In the genomic region with DNA sequence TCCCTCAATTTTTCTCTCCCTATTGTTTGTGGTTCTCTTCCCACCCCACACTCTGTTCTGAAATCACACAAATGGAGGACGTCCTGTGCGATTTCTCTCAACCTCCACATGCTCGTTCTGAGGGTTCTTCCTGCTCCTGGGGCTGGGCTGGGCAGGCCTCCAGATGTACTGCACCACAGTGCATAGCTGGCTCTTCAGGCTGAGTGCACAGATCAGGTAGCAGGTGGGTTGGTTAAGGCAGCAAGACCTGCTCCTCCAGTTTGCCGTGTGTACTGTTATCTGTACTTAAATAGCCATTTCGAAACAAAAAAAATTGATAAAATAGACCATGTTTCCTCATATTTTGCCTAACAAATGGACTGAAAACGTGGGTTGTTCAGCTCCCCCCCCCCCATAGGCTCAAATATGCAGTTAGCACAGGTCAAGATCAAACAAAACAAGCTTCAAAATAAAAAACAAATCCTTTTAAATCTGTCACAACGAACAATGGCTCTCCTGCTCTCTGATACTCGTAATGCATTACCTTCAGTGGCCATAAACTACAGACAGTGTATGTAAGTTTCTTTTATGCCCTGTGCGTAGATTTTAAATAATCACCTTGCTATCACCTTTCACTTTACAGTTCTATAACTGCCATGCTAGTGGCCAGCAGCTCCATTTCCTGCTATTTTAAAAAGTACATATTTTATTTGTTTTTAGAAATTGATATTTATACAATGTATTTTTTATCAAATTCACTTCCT, we compare ENCODE assay signal across 19 mouse cellular contexts. TPM values are rescaled to one million over a fixed set of nuclear protein-coding genes. Genes with fewer than 3 reads are reported as not detected.
DNase-seq lines count a peak whose midpoint lies in the region; ATAC-seq lines count a peak whose summit lies in the region.
"Had no signal": no experiment of that assay in that cellular context is flagged by ENCODE, and none has a peak within 500 bp of the region (broad histone marks: within the 10 kb centered on the region; RNA-seq: fewer than 3 reads in every experiment).

No protein-coding gene starts in this region.

- no peak overlapping the region for H3K27ac ChIP-seq in intestine, embryonic 14.5 days (ENCODE audit: low read depth)
- H3K27ac ChIP-seq in lung, embryonic 15.5 days, result peak overlapping the region; percentile 69
- peak overlapping the region; percentile 83 for H3K27ac ChIP-seq in stomach, embryonic 15.5 days
- H3K27ac ChIP-seq: heart, embryonic 15.5 days; liver, embryonic 14.5 days; midbrain, embryonic 10.5 days had no signal

- no peak overlapping the region for H3K4me3 ChIP-seq in intestine, embryonic 14.5 days (ENCODE audit: low read depth, low read length)
- no peak overlapping the region for H3K4me3 ChIP-seq in lung, embryonic 15.5 days
- no peak overlapping the region for H3K4me3 ChIP-seq in stomach, embryonic 15.5 days (replicated peaks)
- H3K4me3 ChIP-seq: heart, embryonic 15.5 days; midbrain, embryonic 10.5 days had no signal

- DNase-seq in thymus, postnatal 0 days (ENCODE audit: low spot score), result peak; percentile 30
- no peak for DNase-seq in thymus, postnatal 36 days
- DNase-seq in intestine, embryonic 14.5 days (ENCODE audit: low spot score), result no peak
- DNase-seq in layer of hippocampus, adult 8-10 months (ENCODE audit: low spot score in 2 of 2), result no peak
- DNase-seq in adrenal gland, adult 8-10 months, result no peak
- DNase-seq: adrenal gland, postnatal 14 days; cerebellum, adult 9-10 months; kidney, adult 18-20 months; thymus, postnatal 25 days had no signal

- no peak overlapping the region for H3K9ac ChIP-seq in intestine, embryonic 14.5 days (ENCODE audit: low read length)
- H3K9ac ChIP-seq in lung, embryonic 15.5 days, result no peak overlapping the region
- H3K9ac ChIP-seq in stomach, embryonic 15.5 days, result no peak overlapping the region
- H3K9ac ChIP-seq: heart, embryonic 15.5 days; liver, embryonic 14.5 days had no signal

- H3K27me3 ChIP-seq in intestine, embryonic 14.5 days (replicated peaks; ENCODE audit: control insufficient read depth, insufficient read depth, low read length), result peaks cover 48% of the 10 kb centered on the region
- H3K27me3 ChIP-seq in lung, embryonic 15.5 days, result peaks cover 49% of the 10 kb centered on the region
- H3K27me3 ChIP-seq in stomach, embryonic 15.5 days (replicated peaks), result peaks cover 32% of the 10 kb centered on the region

- H3K9me3 ChIP-seq in intestine, embryonic 14.5 days (ENCODE audit: control insufficient read depth, low read length), result no peaks in the 10 kb centered on the region
- H3K9me3 ChIP-seq in lung, embryonic 15.5 days, result no peaks in the 10 kb centered on the region
- no peaks in the 10 kb centered on the region for H3K9me3 ChIP-seq in stomach, embryonic 15.5 days
- H3K9me3 ChIP-seq: heart, embryonic 15.5 days; midbrain, embryonic 10.5 days had no signal

- peaks cover 8% of the 10 kb centered on the region; the same call in 1 of the 2 replicates for H3K4me1 ChIP-seq in intestine, embryonic 14.5 days (replicated peaks; ENCODE audit: control insufficient read depth, insufficient read depth, low read length)
- peaks cover 11% of the 10 kb centered on the region for H3K4me1 ChIP-seq in lung, embryonic 15.5 days
- H3K4me1 ChIP-seq in stomach, embryonic 15.5 days, result 0 out of 2 replicates have a peak, but pooled peaks cover 3% of the 10 kb centered on the region

- H3K36me3 ChIP-seq in intestine, embryonic 14.5 days (ENCODE audit: control insufficient read depth, insufficient read depth, low read length), result no peaks in the 10 kb centered on the region
- H3K36me3 ChIP-seq in lung, embryonic 15.5 days, result no peaks in the 10 kb centered on the region
- H3K36me3 ChIP-seq in stomach, embryonic 15.5 days, result no peaks in the 10 kb centered on the region
- H3K36me3 ChIP-seq: heart, embryonic 15.5 days; midbrain, embryonic 10.5 days had no signal

- no peak overlapping the region for H3K4me2 ChIP-seq in intestine, embryonic 14.5 days (ENCODE audit: low read length)
- H3K4me2 ChIP-seq in lung, embryonic 15.5 days, result peak overlapping the region; percentile 11; the same call in 1 of the 2 replicates
- H3K4me2 ChIP-seq in stomach, embryonic 15.5 days, result peak overlapping the region; percentile 36; the same call in 1 of the 2 replicates
- H3K4me2 ChIP-seq: heart, embryonic 15.5 days had no signal

- WGBS in intestine, embryonic 14.5 days, result 55% methylated on average over 9 of the region's 9 CpGs
- WGBS in lung, embryonic 15.5 days, result 39% methylated on average over 9 of the region's 9 CpGs
- WGBS in stomach, embryonic 15.5 days, result 53% methylated on average over 9 of the region's 9 CpGs

- peak; percentile 84 for ATAC-seq in intestine, embryonic 14.5 days (replicated peaks; ENCODE audit: low FRiP score, low TSS enrichment, low read depth)
- peak; percentile 92; the same call in 1 of the 2 replicates for ATAC-seq in lung, embryonic 15.5 days (ENCODE audit: borderline replicate concordance, extremely low read depth, low FRiP score, low TSS enrichment)
- ATAC-seq in stomach, embryonic 15.5 days (ENCODE audit: insufficient read depth, low FRiP score, low read depth), result peak; percentile 97
- ATAC-seq in megakaryocyte-erythroid progenitor cell, adult 5-6 weeks (replicated peaks; ENCODE audit: low FRiP score, low TSS enrichment, poor library complexity, severe bottlenecking), result no peak

RNA-seq across cellular contexts. Expression of gene Mcidas, which starts 7.1 kb away (rescaled TPM):
- 0.20 and 0.28 TPM in 2 replicates for polyA plus RNA-seq in thymus, postnatal 0 days (2015; fragmentation: Nextera tagmentation; extraction: Ambion mirVana)
- 0.07 TPM in 1 of 2 replicates, not detected in the other for polyA plus RNA-seq in intestine, embryonic 14.5 days (2014; fragmentation: Nextera tagmentation; extraction: Ambion mirVana)
- 6.3 and 6.9 TPM in 2 replicates for polyA plus RNA-seq in lung, embryonic 15.5 days (2015; fragmentation: Nextera tagmentation; extraction: Ambion mirVana)
- 0.21 and 0.35 TPM in 2 replicates for polyA plus RNA-seq in stomach, embryonic 15.5 days (2015; fragmentation: Nextera tagmentation; extraction: Ambion mirVana)
- under 1 TPM; 0.45 to 0.63 (median 0.60) TPM for total RNA-seq in layer of hippocampus, adult 8-10 months (2022)
- not detected in 2 replicates for total RNA-seq in megakaryocyte-erythroid progenitor cell, adult 5-6 weeks (2014; fragmentation: Nextera tagmentation)
- not detected in 2 replicates for total RNA-seq in megakaryocyte-erythroid progenitor cell, adult 5-6 weeks (2017)
- under 1 TPM in 1 of 4 experiments, not detected in 3; 0.11 TPM for total RNA-seq in adrenal gland, adult 8-10 months (2022)
- total RNA-seq: adrenal gland, postnatal 14 days; MEL had no signal
- polyA plus RNA-seq: limb, embryonic 11.5 days; liver, embryonic 14.5 days; small intestine, adult 2 months had no signal

RNA-seq across cellular contexts. Expression of gene Ccno, which starts 13.1 kb away (rescaled TPM):
- polyA plus RNA-seq in thymus, postnatal 0 days (2015; fragmentation: Nextera tagmentation; extraction: Ambion mirVana), result 1.2 TPM in 2 replicates
- 0.19 and 0.24 TPM in 2 replicates for polyA plus RNA-seq in intestine, embryonic 14.5 days (2014; fragmentation: Nextera tagmentation; extraction: Ambion mirVana)
- polyA plus RNA-seq in lung, embryonic 15.5 days (2015; fragmentation: Nextera tagmentation; extraction: Ambion mirVana), result 12.3 and 13.5 TPM in 2 replicates
- 0.50 and 0.67 TPM in 2 replicates for polyA plus RNA-seq in stomach, embryonic 15.5 days (2015; fragmentation: Nextera tagmentation; extraction: Ambion mirVana)
- total RNA-seq in layer of hippocampus, adult 8-10 months (2022), result 1 to 10 TPM; 4.3 to 6.1 (median 5.1) TPM
- total RNA-seq in megakaryocyte-erythroid progenitor cell, adult 5-6 weeks (2014; fragmentation: Nextera tagmentation), result not detected in 2 replicates
- 3.2 TPM in 1 of 2 replicates, not detected in the other for total RNA-seq in megakaryocyte-erythroid progenitor cell, adult 5-6 weeks (2017)
- under 1 TPM; 0.73 to 0.87 (median 0.77) TPM for total RNA-seq in adrenal gland, adult 8-10 months (2022)

RNA-seq across cellular contexts. Expression of gene Cdc20b, which starts 34.2 kb away (rescaled TPM):
- 0.21 and 0.22 TPM in 2 replicates for polyA plus RNA-seq in thymus, postnatal 0 days (2015; fragmentation: Nextera tagmentation; extraction: Ambion mirVana)
- polyA plus RNA-seq in intestine, embryonic 14.5 days (2014; fragmentation: Nextera tagmentation; extraction: Ambion mirVana), result not detected in 2 replicates
- 2.1 and 2.8 TPM in 2 replicates for polyA plus RNA-seq in lung, embryonic 15.5 days (2015; fragmentation: Nextera tagmentation; extraction: Ambion mirVana)
- polyA plus RNA-seq in stomach, embryonic 15.5 days (2015; fragmentation: Nextera tagmentation; extraction: Ambion mirVana), result not detected in 2 replicates
- total RNA-seq in layer of hippocampus, adult 8-10 months (2022), result under 1 TPM in 1 of 4 experiments, not detected in 3; 0.51 TPM
- not detected in 2 replicates for total RNA-seq in megakaryocyte-erythroid progenitor cell, adult 5-6 weeks (2014; fragmentation: Nextera tagmentation)
- not detected in 2 replicates for total RNA-seq in megakaryocyte-erythroid progenitor cell, adult 5-6 weeks (2017)
- total RNA-seq in adrenal gland, adult 8-10 months (2022), result not detected
- total RNA-seq: adrenal gland, postnatal 14 days; MEL had no signal
- polyA plus RNA-seq: gonadal fat pad, adult 2 months; limb, embryonic 11.5 days; small intestine, adult 2 months had no signal

RNA-seq across cellular contexts. Expression of gene Gpx8, which starts 45.5 kb away (rescaled TPM):
- polyA plus RNA-seq in thymus, postnatal 0 days (2015; fragmentation: Nextera tagmentation; extraction: Ambion mirVana), result 20.6 and 22.4 TPM in 2 replicates
- 127 and 142 TPM in 2 replicates for polyA plus RNA-seq in intestine, embryonic 14.5 days (2014; fragmentation: Nextera tagmentation; extraction: Ambion mirVana)
- polyA plus RNA-seq in lung, embryonic 15.5 days (2015; fragmentation: Nextera tagmentation; extraction: Ambion mirVana), result 175 TPM in 2 replicates
- 137 and 143 TPM in 2 replicates for polyA plus RNA-seq in stomach, embryonic 15.5 days (2015; fragmentation: Nextera tagmentation; extraction: Ambion mirVana)
- 1 to 10 TPM; 6.2 to 7.6 (median 6.7) TPM for total RNA-seq in layer of hippocampus, adult 8-10 months (2022)
- not detected in 2 replicates for total RNA-seq in megakaryocyte-erythroid progenitor cell, adult 5-6 weeks (2014; fragmentation: Nextera tagmentation)
- total RNA-seq in megakaryocyte-erythroid progenitor cell, adult 5-6 weeks (2017), result not detected in 2 replicates
- 100 to 1,000 TPM in 2 of 4 experiments, 10 to 100 TPM in 2; 91.6 to 107 (median 101) TPM for total RNA-seq in adrenal gland, adult 8-10 months (2022)
- total RNA-seq: MEL had no signal
